Mouse (Mus musculus): ENCODE results near the gene Slc2a4. TPM values are rescaled to one million over a fixed set of nuclear protein-coding genes. Genes with fewer than 3 reads are reported as not detected.

The Slc2a4 gene
- total and polyA plus RNA-seq, 2 experiments from 2014 or later, result 6.1 to 12.8 TPM

DNA sequence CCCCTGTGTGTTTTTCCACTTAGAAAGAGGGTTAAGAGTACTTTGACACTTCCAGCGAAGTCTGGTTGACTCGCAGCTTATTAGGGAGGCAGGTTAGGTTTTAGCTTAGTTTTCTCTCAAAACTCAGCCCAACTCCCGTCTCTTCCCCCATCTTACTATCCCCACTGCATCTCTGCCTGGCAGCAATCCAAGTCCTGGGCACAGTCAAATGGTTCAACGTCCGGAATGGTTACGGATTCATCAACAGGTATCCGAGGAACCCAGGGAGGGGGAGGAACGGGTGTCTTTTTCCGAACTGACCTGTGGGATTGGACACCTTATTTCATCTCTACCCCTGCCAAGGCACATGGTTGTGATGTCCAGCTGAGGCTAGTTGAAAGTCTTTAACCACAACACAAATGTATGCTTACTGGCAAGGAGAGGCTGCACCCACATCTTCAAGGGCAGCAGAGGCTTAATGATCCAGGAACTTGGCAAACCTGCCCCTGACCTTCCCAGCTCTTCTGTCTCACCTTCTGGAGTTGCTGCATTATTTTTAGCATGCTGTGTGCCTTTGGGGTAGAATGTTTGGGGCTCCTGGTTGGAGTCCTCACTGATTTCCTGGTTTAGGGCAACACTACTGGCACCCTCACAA lies 11.2 kb downstream of the Slc2a4 start:
- Histone ChIP-seq H3K9me3 (ENCODE audit: low read length) (no peaks in the 10 kb centered on the region), H3K4me1 (ENCODE audit: insufficient read depth, low read length) (peaks cover 16% of the 10 kb centered on the region; the same call in 1 of the 2 replicates), H3K4me3 (ENCODE audit: low read length) (peak overlapping the region; percentile 51; the same call in 1 of the 2 replicates), H3K9ac (replicated peaks; ENCODE audit: low read length) (no peak overlapping the region), H3K27ac (no peak overlapping the region), H3K36me3 (ENCODE audit: insufficient read depth, low read length) (no peaks in the 10 kb centered on the region), H3K4me2 (ENCODE audit: low read depth, low read length) (peak overlapping the region; percentile 89), H3K27me3 (ENCODE audit: insufficient read depth, low read length) (peaks cover 6% of the 10 kb centered on the region; the same call in 1 of the 2 replicates)
- WGBS, result 31% methylated on average over 9 of the region's 9 CpGs
- ATAC-seq, result no peak
- no peak for TF ChIP-seq CTCF (IDR thresholded peaks at IDR 0.05; ENCODE audit: low read depth)
- DNase-seq (ENCODE audit: low spot score), result no peak

- Histone ChIP-seq H3K36me3 (ENCODE audit: insufficient read depth, low read length) (no peaks in the 10 kb centered on the region), H3K9ac (replicated peaks; ENCODE audit: low read length) (peak overlapping the region; percentile 58), H3K27ac (no peak overlapping the region; the same call in 1 of the 2 replicates), H3K4me2 (ENCODE audit: low read depth, low read length) (peak overlapping the region; percentile 89), H3K9me3 (ENCODE audit: low read length) (no peaks in the 10 kb centered on the region), H3K4me1 (ENCODE audit: insufficient read depth, low read length) (peaks cover 16% of the 10 kb centered on the region; the same call in 1 of the 2 replicates), H3K4me3 (ENCODE audit: low read length) (peak overlapping the region; percentile 51), H3K27me3 (ENCODE audit: insufficient read depth, low read length) (peaks cover 6% of the 10 kb centered on the region; the same call in 1 of the 2 replicates)
- DNase-seq (ENCODE audit: low spot score) (no peak), ATAC-seq (no peak)
- TF ChIP-seq CTCF (IDR thresholded peaks at IDR 0.05; ENCODE audit: low read depth), result no peak
- WGBS, result 2% methylated on average over 30 of the region's 30 CpGs
Observed at GRCm38 (mm10) chr11:69936156-69936555, 11.8 kb downstream of the Slc2a4 start.

DNA sequence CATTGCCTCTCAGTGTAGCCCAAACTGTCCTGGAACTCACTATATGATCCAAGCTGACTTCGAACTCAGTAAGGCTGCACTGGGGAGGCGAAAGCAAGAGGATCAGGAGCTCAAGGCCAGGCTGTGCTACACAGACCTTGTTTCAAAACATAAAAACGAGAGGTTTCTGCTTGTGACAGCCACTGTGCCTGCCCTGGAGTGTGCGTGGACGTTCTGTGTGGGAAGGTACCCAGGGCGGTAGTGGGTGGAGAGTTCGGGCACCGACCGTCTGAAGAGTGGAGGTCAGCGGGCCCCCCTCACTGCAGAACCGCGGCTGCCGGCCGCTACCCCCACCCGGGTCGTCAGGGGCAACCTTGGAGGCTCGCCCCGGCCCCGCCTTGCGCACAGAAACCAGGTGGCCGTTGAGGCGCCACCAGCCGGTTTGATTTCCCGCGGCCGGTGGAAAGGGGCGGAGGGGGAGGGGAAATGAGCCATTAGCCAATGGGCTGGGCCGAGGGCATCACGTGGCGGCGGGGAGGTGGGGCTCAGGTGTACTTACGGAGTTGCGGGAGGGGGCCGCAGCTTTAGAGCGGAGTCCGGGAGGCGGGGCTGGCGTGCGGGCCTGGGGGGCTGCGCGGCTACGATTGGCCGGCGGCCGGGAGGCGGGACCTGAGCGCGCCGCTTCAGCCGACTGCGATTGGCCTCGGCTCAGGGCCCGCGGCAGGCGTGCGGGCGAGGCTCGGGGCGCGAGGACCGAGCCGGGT lies 12.7 kb downstream of the Slc2a4 start, which contains the start of gene Ybx2:
Gene Ybx2 (plus strand): TSS at position 660 of the 743 bp plus-strand sequence.
- no peaks in the 10 kb centered on the region for H3K9me3 ChIP-seq (ENCODE audit: low read length)
- peak within 1 kb of the TSS; percentile 26; the same call in 1 of the 2 replicates for H3K27ac ChIP-seq
- no peaks in the 10 kb centered on the region for H3K36me3 ChIP-seq (ENCODE audit: insufficient read depth, low read length)
- peak within 1 kb of the TSS; percentile 89 for H3K4me2 ChIP-seq (ENCODE audit: low read depth, low read length)
- peaks cover 16% of the 10 kb centered on the region; the same call in 1 of the 2 replicates for H3K4me1 ChIP-seq (ENCODE audit: insufficient read depth, low read length)
- ATAC-seq, result peak; percentile 93
- peak within 1 kb of the TSS; percentile 58 for H3K9ac ChIP-seq (replicated peaks; ENCODE audit: low read length)
- WGBS, result 1% methylated on average over 61 of the region's 62 CpGs
- TF ChIP-seq CTCF (IDR thresholded peaks at IDR 0.05; ENCODE audit: low read depth), result 0 out of 2 replicates have a peak, but pooled peaks have one; percentile 29
- peak; percentile 95 for DNase-seq (ENCODE audit: low spot score)
- H3K4me3 ChIP-seq (ENCODE audit: low read length), result peak within 1 kb of the TSS; percentile 51
- peaks cover 6% of the 10 kb centered on the region; the same call in 1 of the 2 replicates for H3K27me3 ChIP-seq (ENCODE audit: insufficient read depth, low read length)

- Histone ChIP-seq H3K4me3 (ENCODE audit: low read length) (no peak overlapping the region), H3K4me1 (ENCODE audit: insufficient read depth, low read length) (peaks cover 16% of the 10 kb centered on the region; the same call in 1 of the 2 replicates), H3K36me3 (ENCODE audit: insufficient read depth, low read length) (no peaks in the 10 kb centered on the region), H3K27ac (no peak overlapping the region), H3K9ac (replicated peaks; ENCODE audit: low read length) (no peak overlapping the region), H3K9me3 (ENCODE audit: low read length) (no peaks in the 10 kb centered on the region), H3K4me2 (ENCODE audit: low read depth, low read length) (peak overlapping the region; percentile 29; the same call in 1 of the 2 replicates), H3K27me3 (ENCODE audit: insufficient read depth, low read length) (peaks cover 6% of the 10 kb centered on the region; the same call in 1 of the 2 replicates)
- WGBS, result 20% methylated on average over 6 of the region's 6 CpGs
- no peak for DNase-seq (ENCODE audit: low spot score)
- no peak for TF ChIP-seq CTCF (IDR thresholded peaks at IDR 0.05; ENCODE audit: low read depth)
- ATAC-seq, result no peak
Observed at GRCm38 (mm10) chr11:69934681-69935080, 13.3 kb downstream of the Slc2a4 start.

DNA sequence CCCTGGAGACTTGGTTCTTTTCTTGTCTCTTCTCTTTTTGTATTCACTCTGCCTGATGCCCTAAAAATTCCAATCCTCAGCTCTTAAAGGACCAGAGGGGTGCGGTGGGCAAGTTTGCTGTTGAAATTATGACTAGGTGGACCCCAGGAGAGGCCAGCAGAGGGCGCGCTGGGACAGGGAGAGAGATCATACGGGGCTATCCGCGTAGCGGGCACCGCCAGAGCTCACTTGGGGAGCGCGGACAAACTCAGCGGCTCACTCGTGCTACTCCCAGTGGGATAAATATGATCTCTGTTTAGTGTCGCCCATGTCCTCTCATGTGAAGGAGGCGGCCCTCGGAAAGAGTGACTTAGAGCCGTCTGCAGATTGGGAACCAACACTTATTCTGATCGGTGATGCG lies 13.8 kb downstream of the Slc2a4 start:
- Histone ChIP-seq H3K36me3 (ENCODE audit: insufficient read depth, low read length) (no peaks in the 10 kb centered on the region), H3K27me3 (ENCODE audit: insufficient read depth, low read length) (peaks cover 6% of the 10 kb centered on the region; the same call in 1 of the 2 replicates)

GRCm38 (mm10) chr11:69933066-69933465 lies 14.9 kb downstream of the Slc2a4 start:
- peaks cover 6% of the 10 kb centered on the region; the same call in 1 of the 2 replicates for H3K27me3 ChIP-seq (ENCODE audit: insufficient read depth, low read length)
- H3K9me3 ChIP-seq (ENCODE audit: low read length), result no peaks in the 10 kb centered on the region
- ATAC-seq, result no peak
- no peak overlapping the region for H3K4me2 ChIP-seq (ENCODE audit: low read depth, low read length)
- no peaks in the 10 kb centered on the region for H3K36me3 ChIP-seq (ENCODE audit: insufficient read depth, low read length)
- H3K9ac ChIP-seq (replicated peaks; ENCODE audit: low read length), result no peak overlapping the region
- WGBS, result 70% methylated on average over 4 of the region's 4 CpGs
- DNase-seq (ENCODE audit: low spot score), result no peak
- H3K4me1 ChIP-seq (ENCODE audit: insufficient read depth, low read length), result peaks cover 16% of the 10 kb centered on the region; the same call in 1 of the 2 replicates
- TF ChIP-seq CTCF (IDR thresholded peaks at IDR 0.05; ENCODE audit: low read depth), result no peak
- H3K4me3 ChIP-seq (ENCODE audit: low read length), result no peak overlapping the region
- H3K27ac ChIP-seq, result no peak overlapping the region

More for the DNA sequence above, 13.8 kb downstream of the Slc2a4 start:
- peak; percentile 94 for TF ChIP-seq CTCF (IDR thresholded peaks at IDR 0.05; ENCODE audit: low read depth)
- peaks cover 16% of the 10 kb centered on the region; the same call in 1 of the 2 replicates for H3K4me1 ChIP-seq (ENCODE audit: insufficient read depth, low read length)
- peak; percentile 64 for ATAC-seq
- DNase-seq (ENCODE audit: low spot score), result peak; percentile 91
- peak overlapping the region; percentile 29; the same call in 1 of the 2 replicates for H3K4me2 ChIP-seq (ENCODE audit: low read depth, low read length)
- H3K27ac ChIP-seq, result no peak overlapping the region
- WGBS, result under 1% methylated on average over 18 of the region's 18 CpGs
- H3K4me3 ChIP-seq (ENCODE audit: low read length), result no peak overlapping the region; the same call in 1 of the 2 replicates
- H3K9ac ChIP-seq (replicated peaks; ENCODE audit: low read length), result no peak overlapping the region
- no peaks in the 10 kb centered on the region for H3K9me3 ChIP-seq (ENCODE audit: low read length)

Measured in hindbrain, postnatal 0 days (tissue).